Mouse (Mus musculus): Measurements from ENCODE around the gene Mbtd1.

Mbtd1 gene

GRCm38 (mm10) chr11:93948887-93949567 lies 63.4 kb downstream of the Mbtd1 start:
- DNase-seq (ENCODE audit: low read depth) = no peak

GRCm38 (mm10) chr11:93950045-93950444 lies 64.4 kb downstream of the Mbtd1 start:
- DNase-seq (ENCODE audit: low read depth) = no peak

GRCm38 (mm10) chr11:93952376-93952775 lies 66.7 kb downstream of the Mbtd1 start:
- DNase-seq (ENCODE audit: low read depth) = no peak

- no peak for DNase-seq (ENCODE audit: low read depth)
Observed at GRCm38 (mm10) chr11:93954738-93955255, 69.1 kb downstream of the Mbtd1 start.

GRCm38 (mm10) chr11:93955256-93956150 lies 69.9 kb downstream of the Mbtd1 start:
- peak; percentile 95 for DNase-seq (ENCODE audit: low read depth)

GRCm38 (mm10) chr11:93956159-93956558 lies 70.5 kb downstream of the Mbtd1 start, which contains the start of gene Nme2:
TSS of gene Nme2 (minus strand) at chr11:93956259.
- DNase-seq (ENCODE audit: low read depth) = no peak

- peak; percentile 15 for DNase-seq (ENCODE audit: low read depth)
Observed at GRCm38 (mm10) chr11:93957031-93957555, 71.4 kb downstream of the Mbtd1 start.

GRCm38 (mm10) chr11:93957746-93958145 lies 72.1 kb downstream of the Mbtd1 start:
- no peak for DNase-seq (ENCODE audit: low read depth)

- no peak for DNase-seq (ENCODE audit: low read depth)
Observed at GRCm38 (mm10) chr11:93961482-93961881, 75.8 kb downstream of the Mbtd1 start.

- no peak for DNase-seq (ENCODE audit: low read depth)
Observed at GRCm38 (mm10) chr11:93963013-93963412, 77.4 kb downstream of the Mbtd1 start.

- no peak for DNase-seq (ENCODE audit: low read depth)
Observed at GRCm38 (mm10) chr11:93965391-93965790, 79.7 kb downstream of the Mbtd1 start.

GRCm38 (mm10) chr11:93967381-93967780 lies 81.7 kb downstream of the Mbtd1 start:
- no peak for DNase-seq (ENCODE audit: low read depth)

- DNase-seq (ENCODE audit: low read depth) = peak; percentile 100
Observed at GRCm38 (mm10) chr11:93968005-93968847, 82.6 kb downstream of the Mbtd1 start, which contains the start of the genes Gm20390 and Nme1. TSS of gene Gm20390 (minus strand) at chr11:93968293. TSS of gene Nme1 (minus strand) at chr11:93968521.

GRCm38 (mm10) chr11:93968848-93969128 lies 83.1 kb downstream of the Mbtd1 start:
- no peak for DNase-seq (ENCODE audit: low read depth)

- DNase-seq (ENCODE audit: low read depth) = no peak
Observed at GRCm38 (mm10) chr11:93969171-93969570, 83.5 kb downstream of the Mbtd1 start.

- DNase-seq (ENCODE audit: low read depth) = no peak
Observed at GRCm38 (mm10) chr11:93969799-93970198, 84.1 kb downstream of the Mbtd1 start.

- no peak for DNase-seq (ENCODE audit: low read depth)
Observed at GRCm38 (mm10) chr11:93972951-93973350, 87.3 kb downstream of the Mbtd1 start.

- no peak for DNase-seq (ENCODE audit: low read depth)
Observed at GRCm38 (mm10) chr11:93979502-93980049, 93.9 kb downstream of the Mbtd1 start.

- DNase-seq (ENCODE audit: low read depth) = no peak
Observed at GRCm38 (mm10) chr11:93984619-93985018, 99.0 kb downstream of the Mbtd1 start.

- no peak for DNase-seq (ENCODE audit: low read depth)
Observed at GRCm38 (mm10) chr11:93985265-93985664, 99.6 kb downstream of the Mbtd1 start.

GRCm38 (mm10) chr11:93986298-93986697 lies 100.6 kb downstream of the Mbtd1 start:
- no peak for DNase-seq (ENCODE audit: low read depth)
